Mouse (Mus musculus): ENCODE measurements around the gene Paics.
"Not testable (repeated sequence)": the region's sequence is repeated elsewhere in the genome, so short reads cannot be mapped to it uniquely, and the experiment has no call there.

Paics gene

GRCm38 (mm10) chr5:76951106-76952027 lies at the start of gene Paics, which contains the start of gene Ppat:
Gene Paics, plus strand, starts transcription at chr5:76951307.
Gene Ppat, minus strand, starts transcription at chr5:76951578.
- DNase-seq (ENCODE audit: extremely low spot score): peak; percentile 98

DNA sequence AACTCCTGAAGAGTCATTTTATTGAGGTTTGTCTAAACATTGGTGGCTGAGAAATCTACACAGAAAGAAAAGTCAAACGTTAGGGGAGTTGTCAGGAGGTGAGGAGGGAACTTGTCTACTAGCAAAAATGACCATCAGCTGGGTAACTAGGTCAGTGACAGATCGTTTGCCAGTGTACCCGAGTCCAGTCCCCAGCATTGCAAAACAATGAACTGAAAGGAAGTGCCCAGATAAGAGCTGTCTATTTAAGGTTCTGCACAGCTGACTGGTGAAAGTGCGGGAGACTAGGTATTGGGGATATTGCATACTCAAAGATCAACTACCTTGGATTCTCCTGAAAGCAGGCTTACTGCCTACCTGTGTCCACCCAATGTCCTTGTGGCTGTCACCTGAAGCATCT lies 49.0 kb upstream of the Paics start:
- no peak for DNase-seq (ENCODE audit: extremely low spot score)

DNA sequence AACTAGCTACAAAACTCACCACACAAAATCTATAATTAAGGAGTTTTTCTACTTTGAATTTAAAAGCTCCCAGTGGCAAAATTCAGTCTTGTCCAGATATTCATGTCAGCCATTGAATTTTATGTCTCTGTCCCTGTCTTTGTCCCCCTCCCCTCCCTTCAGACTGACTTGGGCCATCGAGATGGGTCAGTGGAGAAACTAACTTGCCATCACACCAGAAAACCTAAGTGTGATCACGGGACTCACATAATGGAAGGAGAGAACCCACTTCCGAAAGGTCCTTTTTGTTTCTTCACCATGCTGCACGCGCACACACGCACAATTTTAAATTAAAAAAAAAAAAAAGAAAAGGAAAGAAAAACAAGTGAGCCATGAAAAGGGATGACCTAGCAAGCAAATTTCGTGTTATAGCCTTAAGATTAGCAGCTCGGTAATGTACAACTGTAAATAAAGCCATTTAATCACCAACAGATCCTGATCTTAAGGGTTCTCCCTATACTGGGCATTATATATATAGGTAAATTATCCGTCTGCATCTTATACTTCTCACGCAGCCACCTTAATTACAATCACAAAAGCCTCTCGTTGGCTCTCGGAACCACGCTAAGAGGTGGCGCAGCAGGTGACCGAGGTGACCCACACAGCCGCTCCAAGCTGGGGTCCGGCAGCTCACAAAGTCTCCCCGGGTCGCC lies 46.2 kb upstream of the Paics start:
- DNase-seq (ENCODE audit: extremely low spot score): peak; percentile 14

DNA sequence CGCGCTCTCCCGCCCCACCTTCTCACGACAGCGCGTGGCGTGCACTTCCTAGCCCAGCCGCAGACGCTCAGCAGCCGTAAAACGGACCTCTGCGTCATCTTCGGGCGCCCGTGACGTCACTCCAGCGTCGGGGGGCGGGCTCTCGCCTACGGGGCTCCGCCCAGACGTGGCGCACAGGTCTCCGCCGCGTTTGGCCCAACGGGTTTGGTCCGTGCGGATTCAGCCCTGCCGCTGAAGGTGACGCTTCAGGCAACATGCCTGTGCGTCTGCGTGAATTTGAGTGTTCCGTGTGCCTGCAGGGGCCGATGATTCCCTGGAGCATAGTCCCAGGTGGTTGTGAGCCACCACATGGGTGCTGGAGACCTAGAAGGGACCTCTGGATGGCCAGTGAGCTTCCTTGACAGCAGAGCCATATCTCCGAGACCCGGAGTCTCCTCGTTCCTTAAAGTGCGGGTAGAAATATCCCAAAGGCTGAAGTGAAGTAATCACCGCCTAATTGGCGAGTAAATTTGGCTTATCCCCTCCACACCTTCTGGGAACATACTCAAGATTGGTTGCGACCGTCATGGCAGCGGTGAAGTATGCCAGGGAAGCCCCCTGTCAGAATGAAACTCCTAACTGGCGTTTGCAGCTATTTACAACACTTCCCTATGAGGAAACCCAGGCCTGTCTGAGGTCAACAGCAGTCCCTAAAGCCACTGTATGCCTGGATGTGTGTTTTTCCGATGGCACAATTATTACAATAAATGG lies 45.5 kb upstream of the Paics start, which contains the start of gene Aasdh:
Gene Aasdh (minus strand): TSS at position 110 of the 750 bp plus-strand sequence.
- DNase-seq (ENCODE audit: extremely low spot score): peak; percentile 100

DNA sequence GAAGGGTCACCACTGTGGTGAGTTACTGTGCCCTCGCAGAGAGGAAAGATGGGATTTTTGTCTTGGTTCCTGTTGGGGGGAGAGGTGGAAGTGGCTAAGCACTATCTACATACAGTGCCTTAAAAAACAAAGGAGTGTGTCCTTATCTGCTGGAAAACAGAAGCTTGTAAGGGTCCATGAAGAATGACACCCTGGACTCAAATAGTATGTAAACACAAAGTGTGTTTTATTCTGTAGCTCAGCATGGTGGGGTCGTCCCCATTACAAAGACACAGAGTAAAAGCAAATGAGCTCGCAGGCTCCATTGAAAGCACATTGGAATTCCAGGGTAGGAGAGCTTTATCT lies 45.0 kb upstream of the Paics start:
- DNase-seq (ENCODE audit: extremely low spot score): peak; percentile 8

GRCm38 (mm10) chr5:76910807-76911206 lies 40.3 kb upstream of the Paics start:
- no peak for DNase-seq (ENCODE audit: extremely low spot score)

DNA sequence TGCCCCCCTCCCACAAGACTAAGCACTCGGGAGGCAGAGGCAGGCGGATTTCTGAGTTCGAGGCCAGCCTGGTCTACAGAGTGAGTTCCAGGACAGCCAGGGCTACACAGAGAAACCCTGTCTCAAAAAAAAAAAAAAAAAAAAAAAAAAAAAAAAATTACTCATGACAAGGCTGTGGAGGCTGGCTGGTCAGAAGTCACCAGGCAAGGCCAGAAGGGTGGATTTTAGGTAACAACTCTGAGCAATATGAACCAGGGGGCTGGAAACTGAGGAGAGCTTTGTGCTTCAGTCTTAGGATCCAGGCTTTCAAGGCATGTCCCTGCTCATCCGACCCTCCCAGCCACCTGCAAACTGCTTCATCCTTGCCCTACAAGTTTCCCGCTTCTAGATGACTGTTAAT lies 38.6 kb upstream of the Paics start:
- DNase-seq (ENCODE audit: extremely low spot score): not testable (repeated sequence)

DNA sequence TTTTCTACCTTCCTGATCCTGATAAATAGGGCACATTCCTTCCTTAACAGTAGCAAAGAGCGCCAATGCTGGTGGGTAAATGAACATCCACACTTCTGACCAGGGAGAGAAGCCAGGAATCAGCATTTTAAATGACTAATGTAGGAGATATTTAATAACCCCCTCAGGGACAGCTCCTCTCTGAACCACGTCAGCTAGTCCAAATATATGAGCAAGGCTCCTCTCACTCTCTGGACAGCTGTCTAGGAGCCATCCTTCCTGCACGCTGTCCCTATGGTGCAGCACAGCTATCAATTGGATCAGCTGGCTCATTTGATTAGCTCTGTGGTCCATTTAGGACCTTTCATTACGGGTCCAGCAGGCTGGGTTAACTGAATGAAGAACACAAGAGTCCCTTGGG lies 28.3 kb upstream of the Paics start:
- no peak for DNase-seq (ENCODE audit: extremely low spot score)

DNA sequence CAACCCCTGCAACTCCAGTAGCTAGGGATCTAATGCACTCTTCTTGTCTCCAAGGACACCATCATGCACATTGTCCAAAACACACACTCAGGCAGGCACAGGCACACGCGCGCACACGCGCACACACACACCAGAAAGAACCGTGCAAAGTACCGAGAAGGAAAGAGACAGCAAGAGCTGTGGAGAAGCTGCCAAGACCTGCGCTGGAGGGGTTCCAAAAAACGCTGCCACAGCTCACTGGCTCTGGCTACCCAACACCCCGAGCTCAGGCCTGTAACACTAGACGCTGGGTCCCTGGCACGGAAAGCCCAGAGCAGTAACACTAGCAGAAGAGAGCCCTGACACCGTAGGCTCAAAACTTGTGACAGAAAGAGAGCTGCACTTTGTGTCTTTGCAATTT lies 27.7 kb upstream of the Paics start:
- DNase-seq (ENCODE audit: extremely low spot score): no peak

- no peak for DNase-seq (ENCODE audit: extremely low spot score)
Observed at GRCm38 (mm10) chr5:76924296-76924695, 26.8 kb upstream of the Paics start.

- DNase-seq (ENCODE audit: extremely low spot score): no peak
Observed at GRCm38 (mm10) chr5:76928124-76928832, 22.8 kb upstream of the Paics start.

- DNase-seq (ENCODE audit: extremely low spot score): no peak
Observed at GRCm38 (mm10) chr5:76929180-76929877, 21.8 kb upstream of the Paics start.

DNA sequence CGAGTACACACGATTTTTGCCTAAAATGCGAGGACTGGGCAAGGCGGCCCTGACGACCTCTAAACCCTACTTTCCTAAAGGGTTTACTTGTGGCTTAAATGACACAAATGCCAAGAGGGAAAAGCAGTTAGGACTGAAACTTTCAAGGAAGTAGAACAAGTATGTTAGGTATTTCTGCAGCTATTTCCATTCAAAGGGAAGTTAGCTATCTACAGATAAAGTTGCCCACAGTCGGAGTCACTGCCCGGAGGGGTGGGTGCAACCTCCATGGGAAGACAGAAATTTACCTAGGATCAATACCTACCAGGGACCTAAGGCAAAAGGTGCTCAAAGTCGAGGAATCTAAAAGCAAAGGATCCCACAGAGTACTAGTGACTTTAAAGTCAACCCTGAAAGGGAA lies 11.4 kb upstream of the Paics start:
- DNase-seq (ENCODE audit: extremely low spot score): no peak

DNA sequence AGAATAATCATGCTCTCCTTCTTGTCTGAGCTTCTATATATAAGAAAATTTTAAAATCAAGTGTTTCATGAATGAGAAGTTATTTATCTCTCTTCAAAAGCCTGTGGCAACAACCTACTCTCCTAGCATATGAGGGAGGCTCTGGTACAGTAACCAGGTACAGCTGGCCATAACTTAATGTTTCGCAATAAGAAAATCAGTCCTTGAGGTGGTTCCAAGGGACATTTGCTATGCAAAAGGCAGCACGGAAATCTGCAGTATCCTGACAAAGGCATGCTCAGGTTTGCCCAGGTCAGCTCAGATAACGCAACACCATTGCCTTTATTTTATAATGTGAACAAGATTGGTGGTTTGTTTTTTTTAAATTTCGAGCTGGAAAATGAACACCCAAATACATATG lies 9.1 kb upstream of the Paics start:
- DNase-seq (ENCODE audit: extremely low spot score): no peak

DNA sequence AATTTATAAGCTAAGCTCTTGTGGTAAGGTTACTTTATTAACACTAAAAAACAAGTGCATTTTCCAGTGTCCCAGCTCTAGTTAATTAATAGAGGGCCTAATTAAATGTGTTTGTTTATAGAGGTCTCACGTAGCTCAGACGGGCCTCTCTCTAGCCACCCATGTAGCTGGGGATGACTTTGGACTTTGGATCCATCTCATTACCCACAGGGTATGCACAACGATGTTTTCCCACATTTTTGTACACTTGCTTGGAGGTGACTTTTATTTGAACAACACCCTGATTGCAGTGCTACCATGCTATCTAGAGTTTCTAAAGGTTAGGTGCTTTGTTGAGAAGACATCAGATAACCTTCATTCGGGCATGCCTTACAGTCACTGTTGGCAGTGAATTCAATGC lies 8.6 kb upstream of the Paics start:
- no peak for DNase-seq (ENCODE audit: extremely low spot score)

DNA sequence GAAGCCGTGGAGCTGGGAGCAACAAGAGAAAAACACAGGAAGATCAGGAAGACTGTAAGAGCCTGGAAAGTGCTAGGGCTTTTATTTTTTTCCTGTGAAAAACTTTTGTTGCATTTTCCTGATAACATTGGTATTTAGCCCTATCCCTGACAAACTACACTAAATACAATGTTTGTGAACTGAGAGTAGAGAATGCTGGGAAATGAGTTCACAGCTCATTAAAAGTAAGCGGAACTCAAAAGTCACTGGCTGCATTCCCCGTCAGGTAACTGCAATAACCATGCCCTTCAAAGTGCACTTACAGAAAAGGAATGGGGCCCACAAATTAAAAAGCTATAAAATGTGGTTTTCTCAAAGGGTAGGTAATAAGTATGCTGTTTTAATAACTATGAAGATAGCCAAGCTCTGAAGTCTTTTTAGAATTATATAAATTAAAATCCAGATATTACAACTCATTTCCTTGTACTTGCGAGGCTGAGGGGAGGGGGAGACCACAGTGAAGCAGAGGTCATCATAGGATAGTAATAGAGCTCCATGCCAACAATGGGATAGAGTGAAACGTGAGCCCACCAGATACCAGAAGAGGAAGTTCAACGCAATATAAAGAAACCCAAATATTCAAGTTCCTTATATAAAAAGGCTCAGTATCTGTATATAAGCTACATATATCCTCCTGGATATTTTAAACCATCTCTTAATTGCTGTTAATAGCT lies 6.0 kb upstream of the Paics start:
- DNase-seq (ENCODE audit: extremely low spot score): no peak

DNA sequence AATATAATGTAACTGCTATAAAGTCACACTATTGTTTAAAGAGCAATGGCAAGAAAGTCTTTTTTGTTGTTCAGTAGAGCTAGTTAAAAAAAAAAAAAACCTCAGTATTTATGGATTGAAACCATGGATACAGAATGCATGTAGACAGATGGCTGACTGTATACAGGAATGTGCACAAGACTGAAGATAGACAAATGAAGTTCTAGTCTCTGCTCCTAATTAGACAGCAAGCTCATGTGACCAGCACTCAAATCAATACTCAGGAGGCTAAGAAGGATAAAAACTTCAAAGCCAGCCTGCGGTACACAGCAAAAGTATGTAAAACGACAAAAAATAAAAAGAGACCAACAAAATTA lies 5.5 kb upstream of the Paics start:
- DNase-seq (ENCODE audit: extremely low spot score): no peak

- DNase-seq (ENCODE audit: extremely low spot score): no peak
Observed at GRCm38 (mm10) chr5:76947142-76947541, 4.0 kb upstream of the Paics start.

GRCm38 (mm10) chr5:76947758-76948157 lies 3.3 kb upstream of the Paics start:
- no peak for DNase-seq (ENCODE audit: extremely low spot score)

DNA sequence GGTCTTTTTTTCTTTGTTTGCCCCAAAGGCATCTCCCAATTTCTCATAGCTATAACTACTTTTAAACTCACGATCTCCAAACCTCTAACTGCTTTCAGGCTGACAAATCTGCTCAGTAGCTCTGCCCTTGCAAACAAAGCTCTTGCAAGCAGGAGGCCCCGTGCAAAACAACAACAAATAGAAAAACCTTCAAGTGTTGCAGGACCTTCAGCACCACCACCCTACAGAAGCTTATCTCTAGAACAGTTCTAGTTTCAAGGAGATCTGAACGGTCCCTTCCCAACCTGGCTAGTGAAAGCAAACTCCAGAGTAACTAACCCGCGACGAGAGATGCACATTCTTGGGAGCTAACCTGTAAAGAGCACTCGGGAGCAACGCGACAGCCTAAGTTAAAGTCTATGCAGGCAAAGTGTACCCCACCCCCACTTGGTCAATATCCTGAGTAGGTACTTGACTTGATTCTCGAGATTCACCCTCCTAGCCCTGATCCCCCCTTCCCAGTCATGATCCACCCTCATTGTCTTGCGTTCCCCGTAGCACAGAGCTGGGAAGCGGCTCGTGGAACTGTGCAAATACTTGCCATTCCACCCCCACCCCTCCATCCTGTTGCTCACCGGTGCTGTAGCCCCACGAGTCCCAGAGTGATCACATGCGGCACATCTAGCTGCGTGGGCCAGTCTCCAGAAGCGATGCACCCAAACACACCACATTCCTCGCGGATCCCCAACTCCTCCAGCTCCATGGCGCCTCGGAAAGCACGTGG lies 583 bp upstream of the Paics start:
- DNase-seq (ENCODE audit: extremely low spot score): no peak

Measured in embryo, embryonic 9.5 days (tissue).